Mouse (Mus musculus) stomach, postnatal 0 days (tissue): Measurements from ENCODE around the gene Ankrd33b. TPM values are rescaled to one million over a fixed set of nuclear protein-coding genes. Genes with fewer than 3 reads are reported as not detected.
A peak's percentile ranks its signal among the peaks of the same experiment; 100 is the strongest.

Source experiments
- ATAC-seq: fragments of 200-750 bp; cut with Nextera tagmentation; 2 replicates; pipeline ENCODE4 v1.8.0; 2017; ENCODE audit not compliant: low FRiP score, low TSS enrichment
- DNase-seq: peaks from one replicate; pipeline ENCODE4 v3.0.0-alpha.2; 2016; ENCODE audit warnings: low spot score
- H3K27ac ChIP-seq: fragments of 300-500 bp; sonication (generic); replicated peaks from 2 replicates; pipeline ENCODE4 v1.5.1; 2014; ENCODE audit warnings: mild to moderate bottlenecking, control low read depth
- H3K27me3 ChIP-seq: fragments of 300-500 bp; sonication (generic); 2 replicates; pipeline ENCODE4 v1.6.1; 2014; ENCODE audit warnings: low read length; ENCODE audit not compliant: control insufficient read depth, insufficient read depth
- H3K36me3 ChIP-seq: fragments of 300-500 bp; sonication (generic); 2 replicates; pipeline ENCODE4 v1.6.1; 2014; ENCODE audit warnings: low read length, mixed read lengths; ENCODE audit not compliant: control insufficient read depth, insufficient read depth
- H3K4me1 ChIP-seq: fragments of 300-500 bp; sonication (generic); replicated peaks from 2 replicates; pipeline ENCODE4 v1.6.1; 2014; ENCODE audit warnings: antibody characterized with exemption; ENCODE audit not compliant: control insufficient read depth, insufficient read depth
- H3K4me2 ChIP-seq: fragments of 300-500 bp; sonication (generic); replicated peaks from 2 replicates; pipeline ENCODE4 v1.6.1; 2014; ENCODE audit warnings: low read depth, mild to moderate bottlenecking, control low read depth, moderate library complexity
- H3K4me3 ChIP-seq: fragments of 300-500 bp; sonication (generic); 2 replicates; pipeline ENCODE4 v1.5.1; 2014; ENCODE audit warnings: low read depth, low read length, control low read depth
- H3K9ac ChIP-seq: fragments of 300-500 bp; sonication (generic); 2 replicates; pipeline ENCODE4 v1.6.1; 2014; ENCODE audit warnings: mild to moderate bottlenecking, low read length, control low read depth, mixed read lengths
- H3K9me3 ChIP-seq: fragments of 300-500 bp; sonication (generic); 2 replicates; pipeline ENCODE4 v1.6.1; 2016; ENCODE audit warnings: low read length; ENCODE audit not compliant: control insufficient read depth
- CTCF ChIP-seq: IDR thresholded peaks from 2 replicates; pipeline ENCODE4 v1.5.1; 2016; ENCODE audit warnings: antibody characterized with exemption, low read depth, mild to moderate bottlenecking, moderate library complexity
- EP300 ChIP-seq: optimal IDR thresholded peaks from 2 replicates; pipeline ENCODE3; 2016; ENCODE audit warnings: antibody characterized with exemption
- WGBS: fragments of 180-500 bp; shearing (Covaris S2); extraction: QIAGEN DNeasy Blood & Tissue Kit; methylation state at CpG from one replicate; pipeline ENCODE4 v1.1.7; 2014; 5-methylcytosine and 5-hydroxymethylcytosine counted together
- polyA plus RNA-seq: library from polyadenylated mRNA; unstranded; fragments of >200 nt; fragmentation: Nextera tagmentation; extraction: Ambion mirVana; gene quantifications from 2 replicates; pipeline ENCODE4 v1.2.1, GENCODE M21; 2015

The Ankrd33b gene
- polyA plus RNA-seq, 1 experiment from 2014 or later: 0.41 TPM

- Histone ChIP-seq H3K9ac (no peak overlapping the region), H3K4me2 (no peak overlapping the region), H3K4me1 (no peaks in the 10 kb centered on the region), H3K9me3 (no peaks in the 10 kb centered on the region), H3K27me3 (no peaks in the 10 kb centered on the region), H3K36me3 (no peaks in the 10 kb centered on the region), H3K27ac (no peak overlapping the region), H3K4me3 (no peak overlapping the region)
- TF ChIP-seq EP300: no peak
- no peak for TF ChIP-seq CTCF
- peak; percentile 65; the same call in 1 of the 2 replicates for ATAC-seq
- 32% methylated on average over 11 of the region's 11 CpGs for WGBS
- DNase-seq: peak; percentile 21
Measured at GRCm38 (mm10) chr15:31381936-31382468, 14.5 kb upstream of the Ankrd33b start.

GRCm38 (mm10) chr15:31379471-31379870 is 11.9 kb upstream of the Ankrd33b start:
- no peaks in the 10 kb centered on the region for H3K27me3 ChIP-seq
- no peak overlapping the region for H3K9ac ChIP-seq
- no peaks in the 10 kb centered on the region for H3K9me3 ChIP-seq
- H3K27ac ChIP-seq: no peak overlapping the region
- H3K4me2 ChIP-seq: no peak overlapping the region
- no peaks in the 10 kb centered on the region for H3K4me1 ChIP-seq
- ATAC-seq (no peak), DNase-seq (no peak)
- H3K36me3 ChIP-seq: no peaks in the 10 kb centered on the region
- H3K4me3 ChIP-seq: no peak overlapping the region
- no peak for TF ChIP-seq CTCF
- no peak for TF ChIP-seq EP300
- 83% methylated on average over 3 of the region's 3 CpGs for WGBS

GRCm38 (mm10) chr15:31375212-31375611 is 7.7 kb upstream of the Ankrd33b start:
- Histone ChIP-seq H3K27me3 (no peaks in the 10 kb centered on the region), H3K27ac (no peak overlapping the region), H3K4me1 (no peaks in the 10 kb centered on the region), H3K36me3 (no peaks in the 10 kb centered on the region), H3K9ac (no peak overlapping the region), H3K4me3 (no peak overlapping the region), H3K9me3 (no peaks in the 10 kb centered on the region), H3K4me2 (no peak overlapping the region)
- WGBS: 23% methylated on average over 4 of the region's 4 CpGs
- DNase-seq (no peak), ATAC-seq (no peak)
- TF ChIP-seq CTCF (no peak), EP300 (no peak)

GRCm38 (mm10) chr15:31369125-31369612 is 1.6 kb upstream of the Ankrd33b start:
- 18% methylated on average over 12 of the region's 12 CpGs for WGBS
- Histone ChIP-seq H3K36me3 (no peaks in the 10 kb centered on the region), H3K4me2 (no peak overlapping the region), H3K27ac (no peak overlapping the region), H3K9me3 (no peaks in the 10 kb centered on the region), H3K4me1 (0 out of 2 replicates have a peak, but pooled peaks cover 5% of the 10 kb centered on the region), H3K4me3 (no peak overlapping the region), H3K27me3 (peaks cover 4% of the 10 kb centered on the region; the same call in 1 of the 2 replicates), H3K9ac (no peak overlapping the region)
- TF ChIP-seq CTCF (no peak), EP300 (no peak)
- ATAC-seq (no peak), DNase-seq (no peak)

- no peaks in the 10 kb centered on the region for H3K36me3 ChIP-seq
- ATAC-seq: no peak
- 26% methylated on average over 8 of the region's 8 CpGs for WGBS
- H3K9ac ChIP-seq: no peak overlapping the region
- no peak overlapping the region for H3K27ac ChIP-seq
- H3K4me2 ChIP-seq: no peak overlapping the region
- H3K4me3 ChIP-seq: no peak overlapping the region
- peaks cover 4% of the 10 kb centered on the region; the same call in 1 of the 2 replicates for H3K27me3 ChIP-seq
- 0 out of 2 replicates have a peak, but pooled peaks cover 5% of the 10 kb centered on the region for H3K4me1 ChIP-seq
- H3K9me3 ChIP-seq: no peaks in the 10 kb centered on the region
- TF ChIP-seq EP300 (no peak), CTCF (no peak)
- no peak for DNase-seq
Measured at GRCm38 (mm10) chr15:31368556-31368955, 1.0 kb upstream of the Ankrd33b start.

GRCm38 (mm10) chr15:31366596-31367480 is 688 bp downstream of the Ankrd33b start:
- 1% methylated on average over 55 of the region's 72 CpGs for WGBS
- Histone ChIP-seq H3K27ac (no peak overlapping the region), H3K4me3 (peak overlapping the region; percentile 60), H3K27me3 (peaks cover 4% of the 10 kb centered on the region; the same call in 1 of the 2 replicates), H3K36me3 (no peaks in the 10 kb centered on the region), H3K9ac (peak overlapping the region; percentile 57), H3K4me1 (0 out of 2 replicates have a peak, but pooled peaks cover 5% of the 10 kb centered on the region), H3K4me2 (peak overlapping the region; percentile 99), H3K9me3 (no peaks in the 10 kb centered on the region)
- ATAC-seq: peak; percentile 42; the same call in 1 of the 2 replicates
- TF ChIP-seq CTCF (no peak), EP300 (no peak)
- DNase-seq: peak; percentile 27
